ENCODE assay signal across 13 mouse cellular contexts in genomic region chrX:85580768-85581167, GRCm38 (mm10).
"Had no signal": no experiment of that assay in that cellular context is flagged by ENCODE, and none has a peak within 500 bp of the region (broad histone marks: within the 10 kb centered on the region; RNA-seq: fewer than 3 reads in every experiment).

No protein-coding gene starts in this region.

- H3K4me1 ChIP-seq: kidney, embryonic 15.5 days; limb, embryonic 10.5 days; midbrain, embryonic 12.5 days; stomach, embryonic 15.5 days had no signal

- H3K9me3 ChIP-seq: kidney, embryonic 15.5 days; limb, embryonic 10.5 days; midbrain, embryonic 12.5 days; stomach, embryonic 15.5 days had no signal

- H3K27me3 ChIP-seq: kidney, embryonic 15.5 days; midbrain, embryonic 12.5 days; stomach, embryonic 15.5 days had no signal

- H3K27ac ChIP-seq: kidney, embryonic 15.5 days; limb, embryonic 10.5 days; midbrain, embryonic 12.5 days; stomach, embryonic 15.5 days had no signal

- H3K4me2 ChIP-seq: kidney, embryonic 15.5 days; midbrain, embryonic 12.5 days; stomach, embryonic 15.5 days had no signal

- H3K9ac ChIP-seq: kidney, embryonic 15.5 days; midbrain, embryonic 12.5 days; stomach, embryonic 15.5 days had no signal

- H3K4me3 ChIP-seq: kidney, embryonic 15.5 days; limb, embryonic 10.5 days; midbrain, embryonic 12.5 days; stomach, embryonic 15.5 days had no signal

- ATAC-seq: intestine, embryonic 16.5 days; lung, postnatal 0 days had no signal

- DNase-seq: kidney, adult 2 months; kidney, postnatal 14 days; lung, adult 2 months; lung, postnatal 36 days; right cerebral cortex, postnatal 4 days; thymus, adult 2 months; thymus, postnatal 25 days had no signal

- H3K36me3 ChIP-seq: kidney, embryonic 15.5 days; limb, embryonic 10.5 days; midbrain, embryonic 12.5 days; stomach, embryonic 15.5 days had no signal
